Mouse (Mus musculus) limb, embryonic 14.5 days (tissue): ENCODE measurements around the gene Odf3b. TPM values are rescaled to one million over a fixed set of nuclear protein-coding genes. Genes with fewer than 3 reads are reported as not detected.

Source experiments
- ATAC-seq: fragments of 200-750 bp; cut with Nextera tagmentation; 2 replicates; pipeline ENCODE4 v1.8.0; 2017; ENCODE audit warnings: low read depth, moderate number of reproducible peaks, moderate TSS enrichment; ENCODE audit not compliant: low FRiP score
- DNase-seq: peaks from one replicate; pipeline ENCODE4 v3.0.0-alpha.2; 2015; ENCODE audit warnings: low spot score
- H3K27ac ChIP-seq: fragments of 300-500 bp; sonication (generic); replicated peaks from 2 replicates; pipeline ENCODE4 v1.5.1; 2014; ENCODE audit warnings: low read depth, mild to moderate bottlenecking, low read length, moderate library complexity, mixed read lengths
- H3K27me3 ChIP-seq: fragments of 300-500 bp; sonication (generic); 2 replicates; pipeline ENCODE4 v1.6.1; 2014; ENCODE audit warnings: low read length, mixed read lengths; ENCODE audit not compliant: control insufficient read depth, insufficient read depth
- H3K36me3 ChIP-seq: fragments of 300-500 bp; sonication (generic); 2 replicates; pipeline ENCODE4 v1.6.1; 2014; ENCODE audit warnings: mild to moderate bottlenecking, low read length, moderate library complexity, mixed read lengths; ENCODE audit not compliant: control insufficient read depth, insufficient read depth
- H3K4me1 ChIP-seq: fragments of 300-500 bp; sonication (generic); 2 replicates; pipeline ENCODE4 v1.6.1; 2014; ENCODE audit warnings: antibody characterized with exemption, low read length, mixed read lengths; ENCODE audit not compliant: control insufficient read depth, insufficient read depth
- H3K4me2 ChIP-seq: fragments of 300-500 bp; sonication (generic); replicated peaks from 2 replicates; pipeline ENCODE4 v1.6.1; 2014; ENCODE audit warnings: low read depth, mild to moderate bottlenecking, low read length, moderate library complexity; ENCODE audit not compliant: severe bottlenecking
- H3K4me3 ChIP-seq: fragments of 300-500 bp; sonication (generic); replicated peaks from 2 replicates; pipeline ENCODE4 v1.5.1; 2014; ENCODE audit warnings: low read length
- H3K9ac ChIP-seq: fragments of 300-500 bp; sonication (generic); 2 replicates; pipeline ENCODE4 v1.6.1; 2014; ENCODE audit warnings: mild to moderate bottlenecking, low read depth, low read length, moderate library complexity; ENCODE audit not compliant: severe bottlenecking
- H3K9me3 ChIP-seq: fragments of 300-500 bp; sonication (generic); 2 replicates; pipeline ENCODE4 v1.6.1; 2016; ENCODE audit warnings: low read length; ENCODE audit not compliant: control insufficient read depth
- POLR2A ChIP-seq: fragments of 200-500 bp; IDR thresholded peaks from 2 replicates; pipeline ENCODE4 v1.8.0; 2012; ENCODE audit warnings: inconsistent platforms, mild to moderate bottlenecking, moderate library complexity, borderline replicate concordance; ENCODE audit not compliant: insufficient read depth, insufficient read length; ENCODE audit errors: extremely low read depth
- WGBS: fragments of 180-500 bp; shearing (Covaris S2); extraction: QIAGEN DNeasy Blood & Tissue Kit; methylation state at CpG from one replicate; pipeline ENCODE4 v1.1.7; 2014; 5-methylcytosine and 5-hydroxymethylcytosine counted together
- polyA plus RNA-seq, 2 experiments: library from polyadenylated mRNA; depleted of rRNA in 1 of 2; stranded (reverse) in 1 of 2; unstranded in 1 of 2; fragments of >200 nt; fragmentation: Nextera tagmentation in 1 of 2; extraction: Ambion mirVana in 1 of 2; gene quantifications; 2 replicates each; pipeline versions ENCODE4 v1.2.1 to v1.2.3; 2012 to 2014

The Odf3b gene
- polyA plus RNA-seq, 2 experiments: 0.62 to 0.67 TPM

- Histone ChIP-seq H3K4me2 (no peak overlapping the region), H3K27ac (no peak overlapping the region), H3K36me3 (peaks cover 57% of the 10 kb centered on the region), H3K9me3 (no peaks in the 10 kb centered on the region), H3K4me3 (no peak overlapping the region), H3K27me3 (peaks cover 13% of the 10 kb centered on the region), H3K9ac (no peak overlapping the region), H3K4me1 (peaks cover 9% of the 10 kb centered on the region; the same call in 1 of the 2 replicates)
- DNase-seq (no peak), ATAC-seq (no peak)
- no peak for TF ChIP-seq POLR2A
- 90% methylated on average over 13 of the region's 13 CpGs for WGBS
Observed at GRCm38 (mm10) chr15:89372068-89372467, 7.0 kb downstream of the Odf3b start.

- ATAC-seq: no peak
Observed at GRCm38 (mm10) chr15:89365141-89365551, 13.9 kb downstream of the Odf3b start.

GRCm38 (mm10) chr15:89363051-89363450 is 16.0 kb downstream of the Odf3b start:
- no peak overlapping the region for H3K4me3 ChIP-seq
- 83% methylated on average over 7 of the region's 7 CpGs for WGBS
- no peak for ATAC-seq
- peaks cover 80% of the 10 kb centered on the region for H3K36me3 ChIP-seq
- no peak overlapping the region for H3K4me2 ChIP-seq
- no peak for DNase-seq
- no peaks in the 10 kb centered on the region for H3K4me1 ChIP-seq
- no peak overlapping the region for H3K27ac ChIP-seq
- H3K9ac ChIP-seq: no peak overlapping the region
- no peak for TF ChIP-seq POLR2A
- H3K9me3 ChIP-seq: no peaks in the 10 kb centered on the region
- H3K27me3 ChIP-seq: no peaks in the 10 kb centered on the region

More at GRCm38 (mm10) chr15:89365141-89365551, 13.9 kb downstream of the Odf3b start:
- 96% methylated on average over 4 of the region's 4 CpGs for WGBS
- no peaks in the 10 kb centered on the region for H3K27me3 ChIP-seq
- H3K4me2 ChIP-seq: no peak overlapping the region
- H3K9ac ChIP-seq: no peak overlapping the region
- no peaks in the 10 kb centered on the region for H3K9me3 ChIP-seq
- no peaks in the 10 kb centered on the region for H3K4me1 ChIP-seq
- DNase-seq: no peak
- H3K4me3 ChIP-seq: no peak overlapping the region
- TF ChIP-seq POLR2A: no peak
- no peak overlapping the region for H3K27ac ChIP-seq
- H3K36me3 ChIP-seq: peaks cover 97% of the 10 kb centered on the region

- no peak for ATAC-seq
- 87% methylated on average over 3 of the region's 3 CpGs for whole genome bisulfite sequencing
- H3K4me1 ChIP-seq: peaks cover 18% of the 10 kb centered on the region
- TF ChIP-seq POLR2A: no peak
- H3K27ac ChIP-seq: no peak overlapping the region
- no peak overlapping the region for H3K9ac ChIP-seq
- no peaks in the 10 kb centered on the region for H3K9me3 ChIP-seq
- H3K4me3 ChIP-seq: no peak overlapping the region
- H3K27me3 ChIP-seq: no peaks in the 10 kb centered on the region
- DNase-seq: no peak
- peaks cover 44% of the 10 kb centered on the region for H3K36me3 ChIP-seq
- no peak overlapping the region for H3K4me2 ChIP-seq
Observed at GRCm38 (mm10) chr15:89358784-89359183, 20.3 kb downstream of the Odf3b start.

- Histone ChIP-seq H3K27ac (peak overlapping the region; percentile 89), H3K4me2 (peak overlapping the region; percentile 59), H3K9ac (peak overlapping the region; percentile 83), H3K9me3 (no peaks in the 10 kb centered on the region), H3K4me1 (peaks cover 18% of the 10 kb centered on the region), H3K36me3 (peaks cover 47% of the 10 kb centered on the region), H3K27me3 (no peaks in the 10 kb centered on the region), H3K4me3 (peak overlapping the region; percentile 89)
- ATAC-seq: peak; percentile 73
- WGBS: under 1% methylated on average over 15 of the region's 15 CpGs
- TF ChIP-seq POLR2A: no peak
- peak; percentile 96 for DNase-seq
Observed at GRCm38 (mm10) chr15:89356372-89356771, 22.7 kb downstream of the Odf3b start.
